In genomic region chr14:103840436-103840835, GRCm38 (mm10) we compare ENCODE assay signal across 11 mouse cellular contexts. TPM values are rescaled to one million over a fixed set of nuclear protein-coding genes. Genes with fewer than 3 reads are reported as not detected.
DNase-seq lines count a peak whose midpoint lies in the region; ATAC-seq and TF ChIP-seq lines count a peak whose summit lies in the region.
"Had no signal": no experiment of that assay in that cellular context is flagged by ENCODE, and none has a peak within 500 bp of the region (broad histone marks: within the 10 kb centered on the region; RNA-seq: fewer than 3 reads in every experiment).

No protein-coding gene starts in this region.

- WGBS in lung, embryonic 16.5 days, result 74% methylated on average over 2 of the region's 2 CpGs
- WGBS in liver, embryonic 11.5 days, result 61% methylated on average over 2 of the region's 2 CpGs
- 74% methylated on average over 2 of the region's 2 CpGs for WGBS in stomach, embryonic 16.5 days

- intact Hi-C loops in gastrocnemius, adult 2 months (cut with DNase I), result loop anchor here (10.0 kb wide), 1 partner anchor 116 kb away; no protein-coding TSS in a partner anchor

- H3K9me3 ChIP-seq in lung, embryonic 16.5 days (ENCODE audit: control insufficient read depth, low read length), result no peaks in the 10 kb centered on the region
- no peaks in the 10 kb centered on the region for H3K9me3 ChIP-seq in liver, embryonic 11.5 days (ENCODE audit: control insufficient read depth, low read length)
- no peaks in the 10 kb centered on the region for H3K9me3 ChIP-seq in stomach, embryonic 16.5 days (replicated peaks; ENCODE audit: control insufficient read depth, low read length)

- no peak overlapping the region for H3K9ac ChIP-seq in lung, embryonic 16.5 days (ENCODE audit: low read length)
- no peak overlapping the region for H3K9ac ChIP-seq in liver, embryonic 11.5 days (ENCODE audit: low read depth, low read length)
- H3K9ac ChIP-seq in stomach, embryonic 16.5 days (ENCODE audit: low read length), result no peak overlapping the region

- 0 out of 2 replicates have a peak overlapping the region, but pooled peaks have one; percentile 86 for H3K27ac ChIP-seq in gastrocnemius, adult 2 months
- no peak overlapping the region for H3K27ac ChIP-seq in lung, embryonic 16.5 days (ENCODE audit: low read length)
- H3K27ac ChIP-seq in liver, embryonic 11.5 days (ENCODE audit: low read depth, low read length), result no peak overlapping the region
- H3K27ac ChIP-seq in stomach, embryonic 16.5 days (ENCODE audit: low read length), result no peak overlapping the region

- H3K27me3 ChIP-seq in lung, embryonic 16.5 days (ENCODE audit: control insufficient read depth, insufficient read depth, low read depth, low read length), result no peaks in the 10 kb centered on the region; the same call in 1 of the 2 replicates
- peaks cover 16% of the 10 kb centered on the region for H3K27me3 ChIP-seq in liver, embryonic 11.5 days (replicated peaks; ENCODE audit: control insufficient read depth, insufficient read depth, low read length)
- H3K27me3 ChIP-seq in stomach, embryonic 16.5 days (ENCODE audit: control insufficient read depth, insufficient read depth, low read length), result 0 out of 2 replicates have a peak, but pooled peaks cover 3% of the 10 kb centered on the region

- DNase-seq in gastrocnemius, adult 2 months, result no peak
- no peak for DNase-seq in gastrocnemius, postnatal 10 days
- DNase-seq in lung, postnatal 36 days, result no peak
- DNase-seq in liver, embryonic 11.5 days (ENCODE audit: low spot score), result no peak
- no peak for DNase-seq in c-Kit-positive CD71-positive TER-119-positive erythroid progenitor cells, embryonic 14.5 days (ENCODE audit: low spot score)
- DNase-seq in ovary, postnatal 36 days (ENCODE audit: low spot score), result no peak
- DNase-seq: adrenal gland, postnatal 36 days; layer of hippocampus, postnatal 36 days had no signal

- ATAC-seq in lung, embryonic 16.5 days (ENCODE audit: low read depth), result no peak
- ATAC-seq in liver, embryonic 11.5 days (replicated peaks; ENCODE audit: low FRiP score), result no peak
- ATAC-seq in stomach, embryonic 16.5 days (ENCODE audit: insufficient read depth, low FRiP score), result no peak

- no peaks in the 10 kb centered on the region for H3K36me3 ChIP-seq in lung, embryonic 16.5 days (ENCODE audit: control insufficient read depth, insufficient read depth, low read length)
- no peaks in the 10 kb centered on the region for H3K36me3 ChIP-seq in liver, embryonic 11.5 days (ENCODE audit: control insufficient read depth, insufficient read depth, low read length)
- no peaks in the 10 kb centered on the region for H3K36me3 ChIP-seq in stomach, embryonic 16.5 days (ENCODE audit: control insufficient read depth, insufficient read depth, low read length)

- H3K4me1 ChIP-seq in lung, embryonic 16.5 days (replicated peaks; ENCODE audit: control insufficient read depth, insufficient read depth, low read length), result peaks cover 12% of the 10 kb centered on the region
- H3K4me1 ChIP-seq in liver, embryonic 11.5 days (replicated peaks; ENCODE audit: control insufficient read depth, insufficient read depth, low read length), result 0 out of 2 replicates have a peak, but pooled peaks cover 2% of the 10 kb centered on the region
- H3K4me1 ChIP-seq in stomach, embryonic 16.5 days (ENCODE audit: control insufficient read depth, insufficient read depth, low read length), result peaks cover 9% of the 10 kb centered on the region

- peak overlapping the region; percentile 86 for H3K4me2 ChIP-seq in lung, embryonic 16.5 days (ENCODE audit: low read depth, low read length)
- peak overlapping the region; percentile 15; the same call in 1 of the 2 replicates for H3K4me2 ChIP-seq in liver, embryonic 11.5 days
- H3K4me2 ChIP-seq in stomach, embryonic 16.5 days (ENCODE audit: low read depth, low read length), result peak overlapping the region; percentile 62

- peak overlapping the region; percentile 75 for H3K4me3 ChIP-seq in gastrocnemius, adult 2 months
- peak overlapping the region; percentile 62 for H3K4me3 ChIP-seq in lung, embryonic 16.5 days (ENCODE audit: low read length)
- no peak overlapping the region for H3K4me3 ChIP-seq in liver, embryonic 11.5 days (ENCODE audit: low read depth, low read length)
- peak overlapping the region; percentile 47 for H3K4me3 ChIP-seq in stomach, embryonic 16.5 days (replicated peaks; ENCODE audit: low read length)

- TF ChIP-seq CTCF in gastrocnemius, adult 2 months (IDR thresholded peaks at IDR 0.05), result no peak

RNA-seq across cellular contexts. Expression of gene Ednrb, which starts 3.8 kb away (rescaled TPM):
- total RNA-seq in gastrocnemius, adult 2 months (2021), result 10 to 100 TPM in 1 of 2 experiments, 1 to 10 TPM in 1; 5.8 to 10.5 TPM
- 10 to 100 TPM; 19.1 to 19.7 TPM for total RNA-seq in gastrocnemius, postnatal 10 days (2021)
- 170 and 172 TPM in 2 replicates for polyA plus RNA-seq in lung, embryonic 16.5 days (2015; fragmentation: Nextera tagmentation; extraction: Ambion mirVana)
- polyA plus RNA-seq in liver, embryonic 11.5 days (2014; fragmentation: Nextera tagmentation; extraction: Ambion mirVana), result 24.6 and 25.7 TPM in 2 replicates
- 109 and 112 TPM in 2 replicates for polyA plus RNA-seq in stomach, embryonic 16.5 days (2015; fragmentation: Nextera tagmentation; extraction: Ambion mirVana)
- polyA plus RNA-seq: C2C12 had no signal

Comparison
In these comparisons a context has a peak if more than half of its experiments do, and no peak if none do; other contexts are left out.
1. H3K4me2 ChIP-seq: peak in every context shown above with its lines; median percentile 86 in lung, embryonic 16.5 days; 62 in stomach, embryonic 16.5 days; 15 in liver, embryonic 11.5 days.